Mouse (Mus musculus) neural tube, embryonic 12.5 days (tissue): ENCODE measurements around the gene Pole4. TPM values are rescaled to one million over a fixed set of nuclear protein-coding genes. Genes with fewer than 3 reads are reported as not detected.

Source experiments
- ATAC-seq: fragments of 200-750 bp; cut with Nextera tagmentation; 2 replicates; pipeline ENCODE4 v1.8.0; 2017; ENCODE audit warnings: low read depth, mild to moderate bottlenecking, moderate TSS enrichment, moderate library complexity; ENCODE audit not compliant: low FRiP score
- H3K27ac ChIP-seq: fragments of 300-500 bp; sonication (generic); 2 replicates; pipeline ENCODE4 v1.5.1; 2016
- H3K27me3 ChIP-seq: fragments of 300-500 bp; sonication (generic); replicated peaks from 2 replicates; pipeline ENCODE4 v1.6.1; 2016; ENCODE audit warnings: mild to moderate bottlenecking
- H3K36me3 ChIP-seq: fragments of 300-500 bp; sonication (generic); 2 replicates; pipeline ENCODE4 v1.6.1; 2016; ENCODE audit warnings: mild to moderate bottlenecking
- H3K4me1 ChIP-seq: fragments of 300-500 bp; sonication (generic); 2 replicates; pipeline ENCODE4 v1.6.1; 2016
- H3K4me2 ChIP-seq: fragments of 300-500 bp; sonication (generic); replicated peaks from 2 replicates; pipeline ENCODE4 v1.6.1; 2016; ENCODE audit warnings: mild to moderate bottlenecking
- H3K4me3 ChIP-seq: fragments of 300-500 bp; sonication (generic); 2 replicates; pipeline ENCODE4 v1.5.1; 2016
- H3K9ac ChIP-seq: fragments of 300-500 bp; sonication (generic); 2 replicates; pipeline ENCODE4 v1.6.1; 2016; ENCODE audit warnings: mild to moderate bottlenecking
- H3K9me3 ChIP-seq: fragments of 300-500 bp; sonication (generic); 2 replicates; pipeline ENCODE4 v1.6.1; 2016; ENCODE audit warnings: mild to moderate bottlenecking
- WGBS: fragments of 180-500 bp; shearing (Covaris S2); methylation state at CpG from one replicate; pipeline ENCODE4 v1.1.7; 2016; 5-methylcytosine and 5-hydroxymethylcytosine counted together
- polyA plus RNA-seq: library from polyadenylated mRNA; unstranded; fragments of >200 nt; fragmentation: Nextera tagmentation; extraction: Ambion mirVana; gene quantifications from 2 replicates; pipeline ENCODE4 v1.2.1, GENCODE M21; 2016

The Pole4 gene
- 102 and 106 TPM in 2 replicates for polyA plus RNA-seq

- no peaks in the 10 kb centered on the region for H3K36me3 ChIP-seq
- H3K4me2 ChIP-seq = no peak within 1 kb of the TSS
- H3K4me3 ChIP-seq = no peak within 1 kb of the TSS
- WGBS = 80% methylated on average over 5 of the region's 5 CpGs
- H3K27me3 ChIP-seq = no peaks in the 10 kb centered on the region
- no peaks in the 10 kb centered on the region for H3K4me1 ChIP-seq
- no peak within 1 kb of the TSS for H3K9ac ChIP-seq
- no peaks in the 10 kb centered on the region for H3K9me3 ChIP-seq
- H3K27ac ChIP-seq = no peak within 1 kb of the TSS
- ATAC-seq = no peak
Observed at GRCm38 (mm10) chr6:82705221-82705620, at the start of gene Pole4. Pole4 (minus strand) TSS chr6:82705365.

- Histone ChIP-seq H3K36me3 (no peaks in the 10 kb centered on the region; the same call in 1 of the 2 replicates), H3K4me3 (no peak overlapping the region), H3K27me3 (no peaks in the 10 kb centered on the region), H3K4me2 (no peak overlapping the region), H3K27ac (no peak overlapping the region), H3K9ac (no peak overlapping the region), H3K4me1 (no peaks in the 10 kb centered on the region), H3K9me3 (no peaks in the 10 kb centered on the region)
- 92% methylated on average over 6 of the region's 6 CpGs for WGBS
- ATAC-seq = no peak
Observed at GRCm38 (mm10) chr6:82754769-82755168, 49.6 kb upstream of the Pole4 start.

- no peaks in the 10 kb centered on the region for H3K4me1 ChIP-seq
- H3K36me3 ChIP-seq = no peaks in the 10 kb centered on the region; the same call in 1 of the 2 replicates
- H3K9me3 ChIP-seq = no peaks in the 10 kb centered on the region
- no peak overlapping the region for H3K27ac ChIP-seq
- H3K9ac ChIP-seq = no peak overlapping the region
- H3K27me3 ChIP-seq = no peaks in the 10 kb centered on the region
- no peak overlapping the region for H3K4me2 ChIP-seq
- no peak overlapping the region for H3K4me3 ChIP-seq
- 90% methylated on average over 14 of the region's 14 CpGs for WGBS
- no peak for ATAC-seq
Observed at GRCm38 (mm10) chr6:82753638-82754361, 48.6 kb upstream of the Pole4 start.

GRCm38 (mm10) chr6:82753061-82753460 lies 47.9 kb upstream of the Pole4 start:
- no peaks in the 10 kb centered on the region for H3K36me3 ChIP-seq
- WGBS = 80% methylated on average over 11 of the region's 11 CpGs
- no peak for ATAC-seq
- no peak overlapping the region for H3K9ac ChIP-seq
- H3K27ac ChIP-seq = no peak overlapping the region
- no peak overlapping the region for H3K4me2 ChIP-seq
- no peaks in the 10 kb centered on the region for H3K27me3 ChIP-seq
- H3K4me3 ChIP-seq = no peak overlapping the region
- H3K4me1 ChIP-seq = no peaks in the 10 kb centered on the region
- H3K9me3 ChIP-seq = no peaks in the 10 kb centered on the region

GRCm38 (mm10) chr6:82751791-82752190 lies 46.6 kb upstream of the Pole4 start:
- Histone ChIP-seq H3K9ac (no peak overlapping the region), H3K27ac (no peak overlapping the region), H3K4me1 (no peaks in the 10 kb centered on the region), H3K36me3 (no peaks in the 10 kb centered on the region), H3K4me3 (no peak overlapping the region), H3K27me3 (no peaks in the 10 kb centered on the region), H3K9me3 (no peaks in the 10 kb centered on the region), H3K4me2 (no peak overlapping the region)
- WGBS = 98% methylated on average over 7 of the region's 7 CpGs
- no peak for ATAC-seq

GRCm38 (mm10) chr6:82751031-82751430 lies 45.9 kb upstream of the Pole4 start:
- no peaks in the 10 kb centered on the region for H3K36me3 ChIP-seq
- no peaks in the 10 kb centered on the region for H3K27me3 ChIP-seq
- H3K4me3 ChIP-seq = no peak overlapping the region
- WGBS = 90% methylated on average over 11 of the region's 11 CpGs
- H3K27ac ChIP-seq = no peak overlapping the region
- no peaks in the 10 kb centered on the region for H3K4me1 ChIP-seq
- no peak overlapping the region for H3K4me2 ChIP-seq
- H3K9ac ChIP-seq = no peak overlapping the region
- ATAC-seq = no peak
- H3K9me3 ChIP-seq = no peaks in the 10 kb centered on the region

- no peaks in the 10 kb centered on the region for H3K4me1 ChIP-seq
Observed at GRCm38 (mm10) chr6:82750063-82750462, 44.9 kb upstream of the Pole4 start.

GRCm38 (mm10) chr6:82748106-82748672 lies 43.0 kb upstream of the Pole4 start:
- WGBS = 96% methylated on average over 9 of the region's 9 CpGs
- Histone ChIP-seq H3K4me2 (no peak overlapping the region), H3K36me3 (peaks cover under 1% of the 10 kb centered on the region; the same call in 1 of the 2 replicates)

More at GRCm38 (mm10) chr6:82750063-82750462, 44.9 kb upstream of the Pole4 start:
- Histone ChIP-seq H3K4me3 (no peak overlapping the region), H3K9me3 (no peaks in the 10 kb centered on the region), H3K36me3 (no peaks in the 10 kb centered on the region), H3K9ac (no peak overlapping the region), H3K27me3 (no peaks in the 10 kb centered on the region), H3K27ac (no peak overlapping the region), H3K4me2 (no peak overlapping the region)
- WGBS = 63% methylated on average over 2 of the region's 2 CpGs
- no peak for ATAC-seq

GRCm38 (mm10) chr6:82747085-82747484 lies 41.9 kb upstream of the Pole4 start:
- Histone ChIP-seq H3K27me3 (no peaks in the 10 kb centered on the region), H3K27ac (no peak overlapping the region), H3K9me3 (no peaks in the 10 kb centered on the region), H3K9ac (no peak overlapping the region), H3K4me2 (no peak overlapping the region), H3K36me3 (peaks cover 6% of the 10 kb centered on the region; the same call in 1 of the 2 replicates), H3K4me3 (no peak overlapping the region), H3K4me1 (no peaks in the 10 kb centered on the region)
- 69% methylated on average over 5 of the region's 5 CpGs for WGBS
- no peak for ATAC-seq

More at GRCm38 (mm10) chr6:82748106-82748672, 43.0 kb upstream of the Pole4 start:
- ATAC-seq = no peak
- Histone ChIP-seq H3K27me3 (no peaks in the 10 kb centered on the region), H3K4me3 (no peak overlapping the region), H3K9ac (no peak overlapping the region), H3K4me1 (no peaks in the 10 kb centered on the region), H3K9me3 (no peaks in the 10 kb centered on the region), H3K27ac (no peak overlapping the region)

- H3K4me2 ChIP-seq = no peak overlapping the region
- no peak overlapping the region for H3K9ac ChIP-seq
- no peak for ATAC-seq
- no peaks in the 10 kb centered on the region for H3K27me3 ChIP-seq
- 90% methylated on average over 9 of the region's 9 CpGs for WGBS
- no peaks in the 10 kb centered on the region for H3K4me1 ChIP-seq
- no peaks in the 10 kb centered on the region for H3K9me3 ChIP-seq
- H3K27ac ChIP-seq = no peak overlapping the region
- H3K4me3 ChIP-seq = no peak overlapping the region
- peaks cover 6% of the 10 kb centered on the region; the same call in 1 of the 2 replicates for H3K36me3 ChIP-seq
Observed at GRCm38 (mm10) chr6:82744553-82744952, 39.4 kb upstream of the Pole4 start.

- Histone ChIP-seq H3K4me1 (no peaks in the 10 kb centered on the region), H3K4me3 (no peak overlapping the region), H3K27me3 (no peaks in the 10 kb centered on the region), H3K27ac (no peak overlapping the region), H3K9ac (no peak overlapping the region), H3K9me3 (no peaks in the 10 kb centered on the region), H3K4me2 (no peak overlapping the region), H3K36me3 (peaks cover 16% of the 10 kb centered on the region; the same call in 1 of the 2 replicates)
- 85% methylated on average over 5 of the region's 5 CpGs for WGBS
- no peak for ATAC-seq
Observed at GRCm38 (mm10) chr6:82741518-82741880, 36.3 kb upstream of the Pole4 start.

- H3K4me3 ChIP-seq = no peak overlapping the region
- no peak overlapping the region for H3K4me2 ChIP-seq
- WGBS = 86% methylated on average over 8 of the region's 8 CpGs
- H3K27ac ChIP-seq = no peak overlapping the region
- H3K27me3 ChIP-seq = no peaks in the 10 kb centered on the region
- peaks cover 19% of the 10 kb centered on the region; the same call in 1 of the 2 replicates for H3K36me3 ChIP-seq
- H3K9me3 ChIP-seq = no peaks in the 10 kb centered on the region
- no peak for ATAC-seq
- H3K4me1 ChIP-seq = no peaks in the 10 kb centered on the region
- no peak overlapping the region for H3K9ac ChIP-seq
Observed at GRCm38 (mm10) chr6:82740868-82741517, 35.8 kb upstream of the Pole4 start.
